Mouse (Mus musculus) kidney, adult 2 months (tissue): ENCODE measurements around the gene Ccin. TPM values are rescaled to one million over a fixed set of nuclear protein-coding genes. Genes with fewer than 3 reads are reported as not detected.

Experiments
- DNase-seq: peaks from one replicate; pipeline ENCODE4 v3.0.0; 2021
- H3K27ac ChIP-seq: fragments of 200-500 bp; 2 replicates; pipeline ENCODE4 v1.5.1; 2012; ENCODE audit warnings: low read depth, low read length, control low read depth, inconsistent platforms; ENCODE audit not compliant: insufficient read depth
- H3K27me3 ChIP-seq: fragments of 200-500 bp; replicated peaks from 2 replicates; pipeline ENCODE4 v1.6.1; 2012; ENCODE audit warnings: mild to moderate bottlenecking, moderate library complexity, low read length, inconsistent platforms; ENCODE audit not compliant: control insufficient read depth, insufficient read depth
- H3K36me3 ChIP-seq: fragments of 200-500 bp; 2 replicates; pipeline ENCODE4 v1.6.1; 2012; ENCODE audit warnings: mild to moderate bottlenecking, moderate library complexity, low read length, inconsistent platforms; ENCODE audit not compliant: control insufficient read depth, insufficient read depth
- H3K4me1 ChIP-seq: fragments of 200-500 bp; 2 replicates; pipeline ENCODE4 v1.6.1; 2011; ENCODE audit warnings: low read length; ENCODE audit not compliant: control insufficient read depth, insufficient read depth
- H3K4me3 ChIP-seq: fragments of 200-500 bp; 2 replicates; pipeline ENCODE4 v1.5.1; 2011; ENCODE audit warnings: mild to moderate bottlenecking, low read depth, low read length, control low read depth; ENCODE audit not compliant: insufficient read depth
- CTCF ChIP-seq: fragments of 200-500 bp; conservative IDR thresholded peaks from 2 replicates; pipeline ENCODE4 v1.5.1; 2011; ENCODE audit warnings: low read depth, mild to moderate bottlenecking, control low read depth, low read length, moderate library complexity, mixed read lengths; ENCODE audit not compliant: insufficient read depth, insufficient read length
- POLR2A ChIP-seq: fragments of 200-500 bp; IDR thresholded peaks from one replicate; pipeline ENCODE4 v1.6.1; 2011; ENCODE audit warnings: low read depth, low read length, control low read depth
- WGBS: fragments of 180-500 bp; shearing (Covaris S2); methylation state at CpG from one replicate; pipeline ENCODE4 v1.1.7; 2018; 5-methylcytosine and 5-hydroxymethylcytosine counted together
- polyA plus RNA-seq: library from polyadenylated mRNA; depleted of rRNA; stranded (reverse); fragments of >200 nt; gene quantifications from 2 replicates; pipeline ENCODE4 v1.2.3, GENCODE M21; 2012; rRNA removed

Ccin gene
- polyA plus RNA-seq = 0.12 and 0.13 TPM in 2 replicates

- Histone ChIP-seq H3K4me1 (no peaks in the 10 kb centered on the region), H3K4me3 (no peak within 1 kb of the TSS), H3K36me3 (no peaks in the 10 kb centered on the region), H3K27ac (no peak within 1 kb of the TSS), H3K27me3 (no peaks in the 10 kb centered on the region)
- DNase-seq = no peak
- TF ChIP-seq POLR2A (no peak), CTCF (no peak)
- WGBS = 81% methylated on average over 11 of the region's 11 CpGs
Measured at GRCm38 (mm10) chr4:43983181-43983580, at the start of gene Ccin. Ccin (plus strand) TSS chr4:43983483.

GRCm38 (mm10) chr4:43936186-43936585 lies 47.1 kb upstream of the Ccin start:
- TF ChIP-seq POLR2A (no peak), CTCF (no peak)
- Histone ChIP-seq H3K4me1 (no peaks in the 10 kb centered on the region), H3K36me3 (no peaks in the 10 kb centered on the region), H3K27me3 (no peaks in the 10 kb centered on the region), H3K4me3 (no peak overlapping the region), H3K27ac (no peak overlapping the region)
- DNase-seq = no peak
- WGBS = 93% methylated on average over 4 of the region's 4 CpGs

- Histone ChIP-seq H3K36me3 (no peaks in the 10 kb centered on the region), H3K27ac (no peak overlapping the region), H3K4me3 (no peak overlapping the region), H3K4me1 (no peaks in the 10 kb centered on the region), H3K27me3 (no peaks in the 10 kb centered on the region)
- 73% methylated on average over 14 of the region's 14 CpGs for WGBS
- DNase-seq = no peak
- no peak for TF ChIP-seq CTCF
- no peak for TF ChIP-seq POLR2A
Measured at GRCm38 (mm10) chr4:43936749-43937674, 46.3 kb upstream of the Ccin start.

- H3K4me3 ChIP-seq = no peak overlapping the region
- H3K27ac ChIP-seq = no peak overlapping the region
- TF ChIP-seq CTCF (no peak), POLR2A (no peak)
- no peaks in the 10 kb centered on the region for H3K4me1 ChIP-seq
- WGBS = 92% methylated on average over 5 of the region's 5 CpGs
- H3K36me3 ChIP-seq = no peaks in the 10 kb centered on the region
- no peak for DNase-seq
- no peaks in the 10 kb centered on the region for H3K27me3 ChIP-seq
Measured at GRCm38 (mm10) chr4:43941315-43941714, 42.0 kb upstream of the Ccin start.

GRCm38 (mm10) chr4:43942421-43942820 lies 40.9 kb upstream of the Ccin start:
- Histone ChIP-seq H3K4me1 (no peaks in the 10 kb centered on the region), H3K27ac (no peak overlapping the region), H3K27me3 (no peaks in the 10 kb centered on the region), H3K4me3 (no peak overlapping the region), H3K36me3 (no peaks in the 10 kb centered on the region)
- WGBS = 94% methylated on average over 8 of the region's 8 CpGs
- no peak for DNase-seq
- TF ChIP-seq POLR2A (no peak), CTCF (no peak)

- no peaks in the 10 kb centered on the region for H3K4me1 ChIP-seq
- TF ChIP-seq CTCF = no peak
- TF ChIP-seq POLR2A = no peak
- 98% methylated on average over 2 of the region's 2 CpGs for WGBS
- H3K27me3 ChIP-seq = no peaks in the 10 kb centered on the region
- H3K36me3 ChIP-seq = no peaks in the 10 kb centered on the region
- no peak overlapping the region for H3K27ac ChIP-seq
- H3K4me3 ChIP-seq = no peak overlapping the region
- DNase-seq = no peak
Measured at GRCm38 (mm10) chr4:43947571-43947970, 35.7 kb upstream of the Ccin start.

GRCm38 (mm10) chr4:43957292-43957845 lies 25.9 kb upstream of the Ccin start, which contains the start of gene Glipr2:
Glipr2 (plus strand) TSS chr4:43957401.
- Histone ChIP-seq H3K4me3 (peak within 1 kb of the TSS; percentile 30), H3K27ac (no peak within 1 kb of the TSS), H3K27me3 (no peaks in the 10 kb centered on the region), H3K4me1 (no peaks in the 10 kb centered on the region), H3K36me3 (no peaks in the 10 kb centered on the region)
- DNase-seq = peak; percentile 59
- 1% methylated on average over 45 of the region's 45 CpGs for WGBS
- TF ChIP-seq CTCF (peak; percentile 66), POLR2A (no peak)
